Mouse (Mus musculus): ENCODE data around the gene Fam69a. TPM values are rescaled to one million over a fixed set of nuclear protein-coding genes. Genes with fewer than 3 reads are reported as not detected.
A peak's percentile ranks its signal among the peaks of the same experiment; 100 is the strongest.

The Fam69a gene
- polyA plus RNA-seq, 1 experiment from 2014 or later: 25.5 TPM

GRCm38 (mm10) chr5:108009721-108010120 lies 22.8 kb upstream of the Fam69a start:
- Histone ChIP-seq H3K36me3 (ENCODE audit: poor library complexity, severe bottlenecking) (no peaks in the 10 kb centered on the region), H3K27ac (no peak overlapping the region), H3K4me2 (no peak overlapping the region), H3K9ac (no peak overlapping the region), H3K27me3 (no peaks in the 10 kb centered on the region), H3K9me3 (replicated peaks) (no peaks in the 10 kb centered on the region), H3K4me3 (no peak overlapping the region), H3K4me1 (no peaks in the 10 kb centered on the region)
- ATAC-seq: no peak
- WGBS: 42% methylated on average over 2 of the region's 2 CpGs

DNA sequence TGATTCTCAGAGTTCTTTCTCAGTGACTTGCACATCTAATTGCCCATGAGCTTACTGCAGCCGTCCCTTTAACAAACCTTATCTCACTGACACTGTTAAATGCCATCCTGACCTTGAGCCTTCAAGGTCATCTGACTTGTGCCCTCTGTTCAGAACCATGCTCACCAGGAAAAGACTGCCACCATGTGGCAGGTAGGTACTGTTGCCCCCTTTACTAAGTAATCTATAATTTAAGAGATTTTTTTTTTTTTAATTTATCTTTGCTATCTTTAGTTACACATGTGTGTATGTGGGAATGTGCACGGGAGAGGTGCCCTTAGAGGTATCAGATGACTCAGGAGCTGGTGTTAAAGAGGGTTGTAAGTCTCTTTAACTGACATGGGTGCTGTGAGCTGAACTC lies 18.2 kb upstream of the Fam69a start:
- 82% methylated on average over 2 of the region's 2 CpGs for WGBS
- no peak for ATAC-seq
- Histone ChIP-seq H3K27ac (no peak overlapping the region), H3K9ac (no peak overlapping the region), H3K27me3 (no peaks in the 10 kb centered on the region), H3K36me3 (ENCODE audit: poor library complexity, severe bottlenecking) (no peaks in the 10 kb centered on the region), H3K4me2 (no peak overlapping the region), H3K4me1 (no peaks in the 10 kb centered on the region), H3K9me3 (replicated peaks) (no peaks in the 10 kb centered on the region), H3K4me3 (no peak overlapping the region)

DNA sequence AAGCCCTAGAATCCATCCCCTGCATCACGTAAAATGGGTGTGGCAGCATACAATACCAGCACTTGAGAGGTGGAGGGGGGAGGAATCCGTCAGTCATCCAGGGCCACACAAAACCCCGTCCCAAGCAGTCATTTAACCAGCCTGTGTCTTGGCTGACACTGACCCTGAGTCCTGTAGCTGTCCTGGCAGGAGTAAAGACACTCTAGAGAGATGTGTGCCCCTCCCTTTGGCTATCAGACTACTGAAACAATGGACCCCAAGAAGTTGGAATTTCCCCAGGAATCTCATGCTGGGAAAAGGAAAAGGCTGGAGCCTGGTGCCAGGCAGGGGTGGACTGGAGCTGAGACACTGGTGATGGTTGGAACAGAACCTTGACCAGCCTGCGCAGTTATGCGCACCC lies 15.8 kb upstream of the Fam69a start:
- H3K9me3 ChIP-seq (replicated peaks): no peaks in the 10 kb centered on the region
- 71% methylated on average over 5 of the region's 5 CpGs for WGBS
- no peak overlapping the region for H3K27ac ChIP-seq
- ATAC-seq: no peak
- no peaks in the 10 kb centered on the region for H3K4me1 ChIP-seq
- H3K36me3 ChIP-seq (ENCODE audit: poor library complexity, severe bottlenecking): no peaks in the 10 kb centered on the region
- H3K4me2 ChIP-seq: no peak overlapping the region
- no peak overlapping the region for H3K4me3 ChIP-seq
- H3K9ac ChIP-seq: no peak overlapping the region
- H3K27me3 ChIP-seq: no peaks in the 10 kb centered on the region

DNA sequence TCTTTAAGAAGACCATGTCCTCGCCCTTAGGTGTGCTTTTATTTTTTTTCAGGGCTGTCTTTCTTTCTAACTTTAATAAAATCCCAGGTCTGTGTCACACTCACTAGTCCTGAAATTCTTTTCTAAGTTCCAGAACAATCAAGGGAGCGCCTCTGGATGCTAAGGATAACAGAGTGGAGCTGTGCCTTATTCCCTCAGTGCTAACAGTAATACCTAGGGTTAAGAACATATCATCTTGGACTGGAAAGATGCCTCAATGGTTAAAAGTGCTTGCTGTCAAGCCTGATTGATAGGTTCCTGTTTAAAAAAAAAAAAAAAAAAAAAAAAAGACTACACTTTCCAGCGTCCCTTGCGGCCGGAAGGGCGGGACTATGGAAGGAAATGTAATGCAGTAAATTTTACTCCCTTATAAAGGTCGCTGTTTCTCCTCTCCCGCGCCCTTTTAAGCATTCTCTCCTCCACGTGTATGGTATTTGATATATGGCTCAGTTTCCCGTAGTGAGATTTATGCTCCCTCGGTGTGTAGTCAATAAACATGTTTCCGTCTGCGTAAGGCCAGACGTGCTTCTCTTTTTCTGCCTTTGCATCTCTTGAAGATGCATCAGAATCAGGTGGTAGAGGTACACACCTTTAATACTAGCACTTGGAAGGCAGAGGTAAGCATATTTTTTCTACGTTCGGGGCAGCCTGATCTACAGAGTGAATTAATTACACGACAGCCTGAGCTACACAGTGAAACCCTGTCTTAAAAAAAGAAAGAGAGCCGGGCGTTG lies 14.1 kb upstream of the Fam69a start:
- H3K27ac ChIP-seq: no peak overlapping the region
- WGBS: 22% methylated on average over 20 of the region's 20 CpGs
- peak overlapping the region; percentile 66 for H3K9ac ChIP-seq
- no peaks in the 10 kb centered on the region for H3K4me1 ChIP-seq
- H3K4me3 ChIP-seq: peak overlapping the region; percentile 59
- H3K27me3 ChIP-seq: no peaks in the 10 kb centered on the region
- peak overlapping the region; percentile 55 for H3K4me2 ChIP-seq
- ATAC-seq: peak; percentile 74
- no peaks in the 10 kb centered on the region for H3K36me3 ChIP-seq (ENCODE audit: poor library complexity, severe bottlenecking)
- no peaks in the 10 kb centered on the region for H3K9me3 ChIP-seq (replicated peaks)

DNA sequence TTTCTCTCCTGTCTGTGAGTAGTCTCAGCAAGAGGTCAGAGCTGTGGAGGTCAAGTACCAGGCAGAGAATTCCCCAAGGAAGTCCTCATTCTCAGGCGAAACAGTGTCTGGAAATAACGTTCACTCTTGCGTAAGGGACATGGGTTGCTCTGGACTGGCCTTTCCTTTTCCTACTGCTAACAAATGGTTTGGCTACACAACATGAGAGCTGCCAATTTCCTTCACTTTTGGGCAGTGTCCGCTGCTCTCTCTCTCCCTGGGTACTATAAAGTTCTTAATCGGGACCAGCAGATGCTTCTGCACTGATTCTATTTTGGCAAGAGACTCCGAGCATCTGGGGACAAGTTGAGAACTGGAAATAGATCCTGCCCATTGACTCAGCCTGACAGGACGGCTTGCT lies 10.8 kb upstream of the Fam69a start:
- no peak overlapping the region for H3K9ac ChIP-seq
- no peaks in the 10 kb centered on the region for H3K4me1 ChIP-seq
- 75% methylated on average over 7 of the region's 7 CpGs for WGBS
- no peaks in the 10 kb centered on the region for H3K9me3 ChIP-seq (replicated peaks)
- no peak overlapping the region for H3K27ac ChIP-seq
- no peak for ATAC-seq
- no peak overlapping the region for H3K4me3 ChIP-seq
- H3K27me3 ChIP-seq: no peaks in the 10 kb centered on the region
- H3K36me3 ChIP-seq (ENCODE audit: poor library complexity, severe bottlenecking): no peaks in the 10 kb centered on the region
- H3K4me2 ChIP-seq: no peak overlapping the region

DNA sequence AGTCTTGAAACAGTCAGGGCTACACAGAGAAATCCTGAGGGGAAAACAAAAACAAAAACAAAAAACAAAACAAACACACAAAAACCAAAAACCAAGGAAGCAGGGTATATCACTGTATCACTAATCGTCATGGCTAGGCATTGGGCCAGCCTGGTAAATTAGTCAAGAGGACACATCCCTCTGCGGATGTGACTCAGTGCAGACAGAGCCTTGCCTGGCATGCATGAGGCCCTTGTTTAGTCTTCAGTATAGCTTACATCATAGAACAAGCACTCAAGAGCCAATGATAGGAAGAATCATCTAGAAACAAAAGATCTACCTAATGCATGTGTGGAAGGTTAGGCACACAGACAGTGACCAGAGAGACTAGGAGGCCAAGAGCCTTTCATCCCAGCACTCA lies 9.1 kb upstream of the Fam69a start:
- Histone ChIP-seq H3K4me1 (no peaks in the 10 kb centered on the region), H3K4me3 (no peak overlapping the region), H3K36me3 (ENCODE audit: poor library complexity, severe bottlenecking) (no peaks in the 10 kb centered on the region), H3K27me3 (no peaks in the 10 kb centered on the region), H3K9me3 (replicated peaks) (no peaks in the 10 kb centered on the region), H3K4me2 (no peak overlapping the region), H3K27ac (no peak overlapping the region), H3K9ac (no peak overlapping the region)
- ATAC-seq: no peak
- 88% methylated on average over 2 of the region's 2 CpGs for WGBS

GRCm38 (mm10) chr5:107987835-107988251 lies 958 bp upstream of the Fam69a start:
- H3K9me3 ChIP-seq (replicated peaks): no peaks in the 10 kb centered on the region
- peak overlapping the region; percentile 73 for H3K4me2 ChIP-seq
- no peaks in the 10 kb centered on the region for H3K27me3 ChIP-seq
- 20% methylated on average over 5 of the region's 5 CpGs for WGBS
- H3K4me1 ChIP-seq: peaks cover 11% of the 10 kb centered on the region; the same call in 1 of the 2 replicates
- ATAC-seq: no peak
- no peaks in the 10 kb centered on the region for H3K36me3 ChIP-seq (ENCODE audit: poor library complexity, severe bottlenecking)
- 0 out of 2 replicates have a peak overlapping the region, but pooled peaks have one; percentile 93 for H3K27ac ChIP-seq
- peak overlapping the region; percentile 85 for H3K4me3 ChIP-seq
- H3K9ac ChIP-seq: peak overlapping the region; percentile 90

- ATAC-seq: peak; percentile 82
- WGBS: under 1% methylated on average over 46 of the region's 54 CpGs
- H3K9me3 ChIP-seq (replicated peaks): no peaks in the 10 kb centered on the region
- peak overlapping the region; percentile 90 for H3K9ac ChIP-seq
- peak overlapping the region; percentile 93 for H3K27ac ChIP-seq
- H3K4me2 ChIP-seq: peak overlapping the region; percentile 73
- H3K36me3 ChIP-seq (ENCODE audit: poor library complexity, severe bottlenecking): no peaks in the 10 kb centered on the region
- peak overlapping the region; percentile 85 for H3K4me3 ChIP-seq
- no peaks in the 10 kb centered on the region for H3K27me3 ChIP-seq
- H3K4me1 ChIP-seq: peaks cover 11% of the 10 kb centered on the region; the same call in 1 of the 2 replicates
Measured at GRCm38 (mm10) chr5:107986255-107986966, 474 bp downstream of the Fam69a start.

DNA sequence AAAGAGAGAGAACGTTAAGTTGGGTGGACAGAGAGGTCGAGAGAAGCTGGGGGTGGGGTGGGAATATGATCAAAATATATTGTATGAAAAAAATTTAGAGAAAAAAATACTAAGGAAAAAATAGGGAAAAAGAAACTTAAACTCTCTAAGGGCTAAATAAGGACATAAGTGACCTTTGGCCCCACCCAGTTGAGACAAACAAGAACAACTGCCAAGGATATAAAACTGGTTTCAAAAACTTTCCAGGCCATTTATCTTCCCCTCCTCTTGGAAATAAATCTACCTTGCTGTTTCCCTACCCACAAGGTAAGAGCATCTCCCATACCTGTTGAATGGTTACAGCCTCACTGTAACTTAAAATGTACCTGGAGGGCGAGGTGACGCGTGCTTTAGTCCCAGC lies 2.9 kb downstream of the Fam69a start:
- Histone ChIP-seq H3K36me3 (ENCODE audit: poor library complexity, severe bottlenecking) (no peaks in the 10 kb centered on the region), H3K4me3 (no peak overlapping the region), H3K27ac (no peak overlapping the region), H3K4me1 (peaks cover 11% of the 10 kb centered on the region; the same call in 1 of the 2 replicates), H3K9ac (no peak overlapping the region), H3K9me3 (replicated peaks) (no peaks in the 10 kb centered on the region), H3K27me3 (no peaks in the 10 kb centered on the region), H3K4me2 (no peak overlapping the region)
- ATAC-seq: no peak
- 96% methylated on average over 5 of the region's 5 CpGs for WGBS

DNA sequence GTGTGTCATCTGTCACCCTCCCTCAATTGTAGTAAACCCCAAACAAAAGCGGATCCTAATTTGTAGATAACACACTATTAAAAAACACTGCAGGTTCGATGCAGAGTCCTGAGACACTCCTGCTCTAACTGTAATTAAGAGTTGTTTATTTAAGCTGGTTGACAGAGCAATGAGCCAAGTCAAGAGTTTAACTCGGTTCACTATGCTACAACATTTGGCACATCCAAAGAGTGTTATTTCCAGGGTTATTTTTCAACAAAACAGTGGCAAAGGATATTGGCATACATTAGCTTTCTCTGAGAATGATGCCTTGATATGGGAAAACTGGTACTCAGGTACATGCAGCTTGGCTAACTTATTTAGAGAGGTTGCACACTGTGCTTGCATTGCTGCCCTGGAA lies 4.9 kb downstream of the Fam69a start:
- Histone ChIP-seq H3K9ac (no peak overlapping the region), H3K4me2 (no peak overlapping the region), H3K27me3 (no peaks in the 10 kb centered on the region), H3K4me3 (no peak overlapping the region), H3K9me3 (replicated peaks) (no peaks in the 10 kb centered on the region), H3K27ac (no peak overlapping the region), H3K36me3 (ENCODE audit: poor library complexity, severe bottlenecking) (no peaks in the 10 kb centered on the region), H3K4me1 (peaks cover 5% of the 10 kb centered on the region; the same call in 1 of the 2 replicates)
- ATAC-seq: no peak
- WGBS: 83% methylated on average over 3 of the region's 3 CpGs

DNA sequence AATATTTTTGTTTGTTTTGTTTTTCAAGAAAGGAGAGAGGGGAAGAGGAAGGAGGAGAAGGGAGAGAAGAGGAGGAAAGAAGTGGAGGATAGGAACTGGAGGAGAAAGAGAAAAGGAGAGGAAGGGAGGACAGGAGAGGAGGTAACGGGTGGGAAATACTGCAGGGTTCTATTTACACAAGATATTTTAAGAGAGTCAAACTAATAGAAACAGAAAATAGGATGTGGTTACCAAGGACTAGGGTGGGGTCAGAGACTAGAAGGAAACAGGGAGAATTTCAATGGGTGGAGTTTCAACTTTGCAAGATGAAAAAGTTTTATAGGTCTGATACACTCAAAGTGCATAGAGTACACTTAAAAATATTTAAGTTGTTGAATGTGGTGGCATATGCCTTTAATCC lies 7.0 kb downstream of the Fam69a start:
- Histone ChIP-seq H3K27me3 (no peaks in the 10 kb centered on the region), H3K4me2 (no peak overlapping the region), H3K9ac (no peak overlapping the region), H3K4me1 (no peaks in the 10 kb centered on the region), H3K4me3 (no peak overlapping the region), H3K9me3 (replicated peaks) (no peaks in the 10 kb centered on the region), H3K36me3 (ENCODE audit: poor library complexity, severe bottlenecking) (no peaks in the 10 kb centered on the region), H3K27ac (no peak overlapping the region)
- no peak for ATAC-seq
- 96% methylated on average over 1 of the region's 1 CpGs for WGBS

DNA sequence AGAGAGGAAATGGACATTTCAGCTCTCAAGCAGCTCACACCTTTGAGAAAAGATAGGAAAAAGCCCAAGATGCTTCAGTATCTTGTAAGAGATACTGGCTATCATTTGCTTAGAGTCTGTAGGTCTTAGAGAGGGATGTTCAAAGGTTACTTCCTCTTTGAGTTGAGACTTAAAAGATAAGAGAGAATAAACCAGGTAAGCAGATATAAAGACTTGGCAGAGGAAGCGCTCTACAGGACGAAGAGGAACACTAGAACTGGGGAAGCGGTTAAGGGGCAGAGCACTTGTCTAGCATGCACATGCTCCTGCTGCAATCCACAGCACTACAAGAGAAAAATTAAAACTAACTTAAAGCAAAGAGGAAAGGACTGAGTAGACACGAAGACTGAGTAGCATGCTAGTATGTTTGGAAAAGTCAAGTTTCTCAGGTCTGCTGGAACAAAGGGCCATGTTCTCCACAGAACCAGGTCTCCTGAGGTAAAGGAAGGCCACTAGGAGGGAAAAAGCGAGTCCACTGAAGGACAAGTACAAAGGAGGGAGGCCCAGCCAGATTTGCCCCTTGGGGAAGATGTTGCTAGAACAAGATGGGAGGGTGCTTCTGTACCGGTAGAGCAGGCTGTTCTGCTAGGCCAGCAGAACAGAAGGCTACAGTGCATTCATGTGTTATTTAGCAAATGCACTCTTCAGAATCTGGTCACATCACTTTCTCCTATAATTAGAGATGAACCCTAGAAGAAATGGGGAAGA lies 8.4 kb downstream of the Fam69a start:
- Histone ChIP-seq H3K4me1 (no peaks in the 10 kb centered on the region), H3K4me3 (no peak overlapping the region), H3K27me3 (no peaks in the 10 kb centered on the region), H3K27ac (no peak overlapping the region), H3K4me2 (no peak overlapping the region), H3K9ac (no peak overlapping the region), H3K9me3 (replicated peaks) (no peaks in the 10 kb centered on the region), H3K36me3 (ENCODE audit: poor library complexity, severe bottlenecking) (no peaks in the 10 kb centered on the region)
- ATAC-seq: no peak
- WGBS: 90% methylated on average over 6 of the region's 6 CpGs
